Mouse (Mus musculus): ENCODE results near the gene Hcfc2.

DNA sequence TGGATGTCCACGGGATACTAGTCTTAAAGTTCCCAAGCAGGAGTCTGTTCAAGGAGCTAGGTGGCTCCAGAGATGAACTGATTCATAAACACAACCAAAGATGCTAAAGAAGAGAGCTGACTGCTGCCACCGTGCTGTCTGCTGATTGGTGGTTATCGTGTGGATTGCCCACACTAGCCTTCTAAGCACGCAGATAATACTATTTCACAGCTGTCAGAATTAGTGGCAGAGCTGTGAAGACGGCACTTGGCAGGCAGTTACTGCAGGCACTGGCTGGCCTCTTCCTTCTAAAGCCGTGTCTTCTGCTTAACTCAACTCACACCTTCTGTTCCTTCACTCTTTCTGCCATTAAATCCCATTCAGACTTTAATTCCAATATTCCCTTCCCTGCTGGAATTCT is 62.4 kb downstream of the Hcfc2 start:
- TF ChIP-seq CTCF (IDR thresholded peaks at IDR 0.05; ENCODE audit: low read depth, low read length), result no peak
- no peak for TF ChIP-seq POLR2A (IDR thresholded peaks at IDR 0.05; ENCODE audit: borderline replicate concordance, low read depth, low read length)
